Mouse (Mus musculus): Measurements from ENCODE around the gene Coq8b. TPM values are rescaled to one million over a fixed set of nuclear protein-coding genes. Genes with fewer than 3 reads are reported as not detected.

Coq8b gene
- polyA plus RNA-seq (2015; fragmentation: Nextera tagmentation; extraction: Ambion mirVana), result 26.6 and 32.3 TPM in 2 replicates

DNA sequence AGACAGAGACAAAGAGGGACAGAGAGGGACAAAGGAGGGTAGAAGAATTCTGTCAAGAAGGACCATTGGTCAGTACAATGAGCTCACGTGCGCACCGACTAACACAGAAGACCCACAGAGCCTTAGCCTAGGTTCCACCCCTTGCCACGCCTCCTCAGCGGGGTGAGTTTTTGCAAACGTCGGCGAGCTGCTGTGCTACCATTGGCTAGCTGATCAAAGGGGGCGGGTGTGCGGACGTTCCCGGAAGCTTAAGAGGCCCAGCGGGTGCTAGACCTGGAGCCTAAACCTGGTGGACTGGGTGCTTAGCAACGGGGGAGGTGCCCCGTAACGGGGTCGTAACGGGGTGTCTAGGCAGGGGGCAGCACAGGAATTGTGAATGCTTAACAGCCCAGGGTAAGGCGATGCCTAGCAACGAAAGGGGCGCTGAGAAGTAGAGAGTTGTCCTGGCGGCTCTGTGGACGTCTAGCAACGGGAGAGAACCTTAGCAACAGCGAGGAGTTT is at the start of gene Coq8b:
TSS of gene Coq8b (plus strand) at position 243 of the 501 bp plus-strand sequence.
- no peaks in the 10 kb centered on the region for H3K27me3 ChIP-seq (ENCODE audit: control insufficient read depth, insufficient read depth, low read depth, low read length)

DNA sequence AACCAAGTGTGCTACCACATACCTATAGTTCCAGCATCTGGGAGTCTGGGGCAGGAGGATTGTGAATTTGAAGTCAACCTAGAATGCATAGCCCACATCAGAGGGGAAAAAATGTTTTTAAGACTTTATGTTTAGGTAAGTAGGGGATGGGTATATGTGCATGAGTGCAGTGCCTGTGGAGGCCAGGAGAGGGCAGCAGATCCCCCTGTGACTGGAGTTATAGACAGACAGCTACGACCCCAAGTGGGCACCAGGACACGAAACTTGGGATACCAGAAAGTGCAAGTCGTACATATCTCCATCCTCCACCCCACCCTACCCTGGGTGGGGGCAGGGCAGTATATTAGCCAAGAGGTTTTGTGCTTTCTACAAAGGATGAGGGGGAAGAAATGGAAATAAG is 47.9 kb upstream of the Coq8b start:
- Histone ChIP-seq H3K4me3 (ENCODE audit: low read depth, low read length) (no peak overlapping the region), H3K9ac (ENCODE audit: low read depth, low read length) (no peak overlapping the region), H3K4me2 (ENCODE audit: low read depth, low read length) (no peak overlapping the region), H3K36me3 (ENCODE audit: control insufficient read depth, insufficient read depth) (peaks cover 44% of the 10 kb centered on the region), H3K27ac (ENCODE audit: low read length) (no peak overlapping the region), H3K27me3 (ENCODE audit: control insufficient read depth, insufficient read depth, low read depth, low read length) (no peaks in the 10 kb centered on the region), H3K4me1 (ENCODE audit: control insufficient read depth, low read depth, low read length) (peaks cover 4% of the 10 kb centered on the region), H3K9me3 (replicated peaks; ENCODE audit: control insufficient read depth, low read length) (no peaks in the 10 kb centered on the region)
- ATAC-seq (ENCODE audit: low read depth), result no peak
- 42% methylated on average over 3 of the region's 3 CpGs for WGBS (ENCODE audit: insufficient replicate concordance)

More for the DNA sequence above, at the start of gene Coq8b:
- no peaks in the 10 kb centered on the region for H3K36me3 ChIP-seq (ENCODE audit: control insufficient read depth, insufficient read depth)
- peaks cover 17% of the 10 kb centered on the region for H3K4me1 ChIP-seq (ENCODE audit: control insufficient read depth, low read depth, low read length)
- peak within 1 kb of the TSS; percentile 66 for H3K9ac ChIP-seq (ENCODE audit: low read depth, low read length)
- peak; percentile 90 for ATAC-seq (ENCODE audit: low read depth)
- peak within 1 kb of the TSS; percentile 79 for H3K4me3 ChIP-seq (ENCODE audit: low read depth, low read length)
- peak within 1 kb of the TSS; percentile 71 for H3K4me2 ChIP-seq (ENCODE audit: low read depth, low read length)
- no peaks in the 10 kb centered on the region for H3K9me3 ChIP-seq (replicated peaks; ENCODE audit: control insufficient read depth, low read length)
- H3K27ac ChIP-seq (ENCODE audit: low read length), result peak within 1 kb of the TSS; percentile 40; the same call in 1 of the 2 replicates
- WGBS (ENCODE audit: insufficient replicate concordance), result under 1% methylated on average over 25 of the region's 25 CpGs

- Histone ChIP-seq H3K36me3 (ENCODE audit: control insufficient read depth, insufficient read depth) (peaks cover 53% of the 10 kb centered on the region), H3K4me3 (ENCODE audit: low read depth, low read length) (no peak overlapping the region), H3K4me2 (ENCODE audit: low read depth, low read length) (no peak overlapping the region), H3K27me3 (ENCODE audit: control insufficient read depth, insufficient read depth, low read depth, low read length) (no peaks in the 10 kb centered on the region), H3K27ac (ENCODE audit: low read length) (no peak overlapping the region), H3K9me3 (replicated peaks; ENCODE audit: control insufficient read depth, low read length) (no peaks in the 10 kb centered on the region), H3K4me1 (ENCODE audit: control insufficient read depth, low read depth, low read length) (no peaks in the 10 kb centered on the region), H3K9ac (ENCODE audit: low read depth, low read length) (no peak overlapping the region)
- 73% methylated on average over 5 of the region's 5 CpGs for WGBS (ENCODE audit: insufficient replicate concordance)
- no peak for ATAC-seq (ENCODE audit: low read depth)
Measured at GRCm38 (mm10) chr7:27185986-27186385, 46.8 kb upstream of the Coq8b start.

DNA sequence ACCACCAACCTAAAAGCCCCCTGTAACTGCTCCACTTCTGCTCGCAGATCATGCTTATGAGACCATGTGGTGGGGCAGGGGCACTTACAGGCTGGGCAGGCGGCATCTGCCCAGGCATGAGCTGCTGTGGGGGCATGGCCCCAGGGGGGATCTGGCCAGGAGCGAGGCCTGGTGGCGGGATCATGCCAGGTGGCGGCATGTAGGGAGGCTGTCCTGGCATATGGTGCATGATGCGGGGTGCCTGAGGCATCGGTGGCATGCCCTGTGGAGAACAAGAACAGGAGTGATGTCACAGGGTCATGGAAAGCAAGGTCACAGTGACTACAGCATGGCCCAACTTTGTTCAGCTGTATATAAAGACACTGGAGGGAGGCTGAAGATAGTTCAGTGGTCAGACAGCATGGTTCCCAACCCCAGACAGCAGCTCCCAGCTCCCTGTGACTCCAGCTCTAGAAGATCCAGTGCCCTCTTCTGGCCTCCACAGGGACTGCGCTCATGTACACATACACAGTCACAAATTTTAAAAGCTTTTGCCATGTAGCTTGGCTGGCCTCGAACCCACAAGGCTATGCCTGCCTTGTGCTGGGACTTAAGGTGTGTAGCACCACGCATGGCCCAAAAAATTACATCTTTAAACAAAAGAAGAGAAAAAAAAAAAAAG is 43.4 kb upstream of the Coq8b start:
- Histone ChIP-seq H3K27ac (ENCODE audit: low read length) (no peak overlapping the region), H3K4me2 (ENCODE audit: low read depth, low read length) (no peak overlapping the region), H3K27me3 (ENCODE audit: control insufficient read depth, insufficient read depth, low read depth, low read length) (no peaks in the 10 kb centered on the region), H3K9ac (ENCODE audit: low read depth, low read length) (no peak overlapping the region), H3K4me1 (ENCODE audit: control insufficient read depth, low read depth, low read length) (peaks cover under 1% of the 10 kb centered on the region), H3K36me3 (ENCODE audit: control insufficient read depth, insufficient read depth) (peaks cover 75% of the 10 kb centered on the region), H3K9me3 (replicated peaks; ENCODE audit: control insufficient read depth, low read length) (no peaks in the 10 kb centered on the region), H3K4me3 (ENCODE audit: low read depth, low read length) (no peak overlapping the region)
- WGBS (ENCODE audit: insufficient replicate concordance), result 86% methylated on average over 10 of the region's 10 CpGs
- ATAC-seq (ENCODE audit: low read depth), result no peak

- no peak overlapping the region for H3K9ac ChIP-seq (ENCODE audit: low read depth, low read length)
- H3K36me3 ChIP-seq (ENCODE audit: control insufficient read depth, insufficient read depth), result peaks cover 53% of the 10 kb centered on the region
- H3K4me3 ChIP-seq (ENCODE audit: low read depth, low read length), result no peak overlapping the region
- H3K9me3 ChIP-seq (replicated peaks; ENCODE audit: control insufficient read depth, low read length), result no peaks in the 10 kb centered on the region
- no peak overlapping the region for H3K27ac ChIP-seq (ENCODE audit: low read length)
- no peak overlapping the region for H3K4me2 ChIP-seq (ENCODE audit: low read depth, low read length)
- peaks cover 17% of the 10 kb centered on the region for H3K4me1 ChIP-seq (ENCODE audit: control insufficient read depth, low read depth, low read length)
- H3K27me3 ChIP-seq (ENCODE audit: control insufficient read depth, insufficient read depth, low read depth, low read length), result no peaks in the 10 kb centered on the region
- 84% methylated on average over 5 of the region's 5 CpGs for WGBS (ENCODE audit: insufficient replicate concordance)
- ATAC-seq (ENCODE audit: low read depth), result no peak
Measured at GRCm38 (mm10) chr7:27192434-27192833, 40.4 kb upstream of the Coq8b start.

- H3K27me3 ChIP-seq (ENCODE audit: control insufficient read depth, insufficient read depth, low read depth, low read length), result no peaks in the 10 kb centered on the region
- ATAC-seq (ENCODE audit: low read depth), result no peak
- H3K27ac ChIP-seq (ENCODE audit: low read length), result no peak overlapping the region
- H3K9ac ChIP-seq (ENCODE audit: low read depth, low read length), result no peak overlapping the region
- H3K4me1 ChIP-seq (ENCODE audit: control insufficient read depth, low read depth, low read length), result peaks cover 17% of the 10 kb centered on the region
- 71% methylated on average over 4 of the region's 4 CpGs for WGBS (ENCODE audit: insufficient replicate concordance)
- no peaks in the 10 kb centered on the region for H3K9me3 ChIP-seq (replicated peaks; ENCODE audit: control insufficient read depth, low read length)
- no peak overlapping the region for H3K4me3 ChIP-seq (ENCODE audit: low read depth, low read length)
- peaks cover 44% of the 10 kb centered on the region for H3K36me3 ChIP-seq (ENCODE audit: control insufficient read depth, insufficient read depth)
- H3K4me2 ChIP-seq (ENCODE audit: low read depth, low read length), result no peak overlapping the region
Measured at GRCm38 (mm10) chr7:27193731-27194130, 39.1 kb upstream of the Coq8b start.

DNA sequence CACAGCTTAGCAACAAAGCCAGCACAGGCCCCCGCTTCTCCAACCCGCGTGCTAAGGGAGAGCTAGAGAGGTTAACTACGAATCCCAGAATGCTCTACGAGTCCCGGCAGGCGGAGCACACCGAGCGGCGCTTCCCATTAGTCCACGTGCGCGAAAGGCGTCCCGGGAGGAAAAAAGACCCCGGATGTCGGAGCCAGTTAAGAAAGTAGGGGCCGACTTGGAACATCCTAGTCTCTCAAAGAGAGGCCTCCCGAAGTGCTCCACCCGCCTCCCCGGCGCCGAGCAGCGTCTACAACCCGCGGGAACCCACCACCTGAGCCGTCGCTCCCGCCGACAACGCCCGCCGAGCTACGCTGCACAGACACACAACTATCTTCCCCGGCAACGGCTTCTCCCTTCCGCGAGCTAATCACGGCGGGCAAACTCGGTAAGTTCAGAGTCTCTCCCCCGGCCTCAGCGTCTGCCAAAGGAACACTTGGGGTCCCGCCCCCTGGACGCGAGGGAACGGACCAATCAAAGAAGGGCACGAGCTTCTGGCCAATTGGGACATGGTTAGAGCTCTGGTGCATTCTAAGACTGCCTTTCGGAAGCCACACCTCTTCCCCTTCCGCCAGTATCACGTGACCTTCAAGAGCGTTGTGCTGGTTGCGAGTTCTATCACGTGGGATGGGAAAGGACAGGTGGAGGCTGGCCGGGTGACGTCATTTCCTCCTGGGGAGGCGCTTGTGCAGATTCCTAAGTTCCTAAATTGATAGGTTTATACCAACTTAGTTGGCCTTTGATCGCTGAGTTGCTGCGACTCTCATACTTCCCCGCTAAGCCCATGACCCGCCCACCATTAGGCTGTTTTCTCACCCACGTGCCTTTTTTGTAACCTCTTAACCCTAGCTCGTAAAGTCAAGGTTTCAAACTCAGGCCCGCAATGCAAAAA is 36.9 kb upstream of the Coq8b start, which contains the start of the genes BC024978 and Snrpa:
TSS of gene BC024978 (plus strand) at position 101 of the 931 bp plus-strand sequence.
TSS of gene Snrpa (minus strand) at position 591 of the 931 bp plus-strand sequence.
- H3K36me3 ChIP-seq (ENCODE audit: control insufficient read depth, insufficient read depth), result peaks cover 23% of the 10 kb centered on the region
- ATAC-seq (ENCODE audit: low read depth), result peak; percentile 98
- H3K27ac ChIP-seq (ENCODE audit: low read length), result peak within 1 kb of the TSS; percentile 95
- peak within 1 kb of the TSS; percentile 81 for H3K9ac ChIP-seq (ENCODE audit: low read depth, low read length)
- under 1% methylated on average over 64 of the region's 64 CpGs for WGBS (ENCODE audit: insufficient replicate concordance)
- no peaks in the 10 kb centered on the region for H3K9me3 ChIP-seq (replicated peaks; ENCODE audit: control insufficient read depth, low read length)
- peak within 1 kb of the TSS; percentile 89 for H3K4me2 ChIP-seq (ENCODE audit: low read depth, low read length)
- H3K27me3 ChIP-seq (ENCODE audit: control insufficient read depth, insufficient read depth, low read depth, low read length), result no peaks in the 10 kb centered on the region
- peaks cover 17% of the 10 kb centered on the region for H3K4me1 ChIP-seq (ENCODE audit: control insufficient read depth, low read depth, low read length)
- peak within 1 kb of the TSS; percentile 86 for H3K4me3 ChIP-seq (ENCODE audit: low read depth, low read length)

- WGBS (ENCODE audit: insufficient replicate concordance), result 69% methylated on average over 3 of the region's 3 CpGs
- H3K4me1 ChIP-seq (ENCODE audit: control insufficient read depth, low read depth, low read length), result peaks cover 17% of the 10 kb centered on the region
- H3K4me3 ChIP-seq (ENCODE audit: low read depth, low read length), result no peak overlapping the region
- ATAC-seq (ENCODE audit: low read depth), result no peak
- peaks cover 11% of the 10 kb centered on the region for H3K36me3 ChIP-seq (ENCODE audit: control insufficient read depth, insufficient read depth)
- H3K9me3 ChIP-seq (replicated peaks; ENCODE audit: control insufficient read depth, low read length), result no peaks in the 10 kb centered on the region
- H3K9ac ChIP-seq (ENCODE audit: low read depth, low read length), result no peak overlapping the region
- no peaks in the 10 kb centered on the region for H3K27me3 ChIP-seq (ENCODE audit: control insufficient read depth, insufficient read depth, low read depth, low read length)
- no peak overlapping the region for H3K27ac ChIP-seq (ENCODE audit: low read length)
- H3K4me2 ChIP-seq (ENCODE audit: low read depth, low read length), result no peak overlapping the region
Measured at GRCm38 (mm10) chr7:27197136-27197535, 35.7 kb upstream of the Coq8b start.

Data from liver, embryonic 16.5 days (tissue).